Mouse (Mus musculus): ENCODE data around the gene Neu2.

The Neu2 gene

DNA sequence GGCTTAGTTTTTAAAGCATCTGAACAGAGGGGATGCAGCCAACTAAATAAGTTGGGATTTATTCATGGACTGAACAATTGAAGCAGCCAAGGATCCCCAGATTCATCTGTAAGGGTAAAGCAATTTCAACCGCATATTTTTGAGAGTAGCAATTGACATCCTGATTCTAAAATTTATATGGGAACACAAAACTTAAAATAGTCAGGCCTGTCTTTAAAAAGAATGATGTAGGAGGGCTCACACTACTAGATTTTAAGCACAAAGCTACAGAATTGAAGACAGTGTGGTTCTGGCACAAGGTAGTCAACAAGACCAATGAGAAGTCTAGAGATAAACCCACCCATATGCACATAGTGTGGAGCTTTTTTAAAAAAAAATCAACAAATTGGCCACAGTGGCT is 27.3 kb downstream of the Neu2 start:
- no peak for DNase-seq (ENCODE audit: low read depth, low spot score)

DNA sequence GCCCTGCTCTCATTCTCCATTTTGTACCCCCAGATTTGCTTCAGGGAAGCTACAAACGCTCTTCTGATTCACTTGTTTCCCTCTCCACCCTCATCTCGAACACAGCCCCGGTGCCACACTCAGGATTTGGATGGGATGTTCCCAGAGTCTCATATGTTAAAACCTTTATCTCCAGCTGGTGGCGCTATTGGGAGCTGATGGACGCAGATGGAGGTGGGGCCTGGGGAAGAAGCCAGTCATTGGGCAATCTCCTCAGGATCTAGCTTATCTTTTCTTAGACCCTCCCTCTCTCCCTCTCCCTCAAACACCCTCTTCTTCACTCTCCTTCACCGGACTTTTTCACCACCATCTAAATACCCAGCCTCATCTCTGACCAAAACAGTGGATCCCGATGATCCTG is 31.9 kb downstream of the Neu2 start:
- peak; percentile 44 for DNase-seq (ENCODE audit: low read depth, low spot score)

DNA sequence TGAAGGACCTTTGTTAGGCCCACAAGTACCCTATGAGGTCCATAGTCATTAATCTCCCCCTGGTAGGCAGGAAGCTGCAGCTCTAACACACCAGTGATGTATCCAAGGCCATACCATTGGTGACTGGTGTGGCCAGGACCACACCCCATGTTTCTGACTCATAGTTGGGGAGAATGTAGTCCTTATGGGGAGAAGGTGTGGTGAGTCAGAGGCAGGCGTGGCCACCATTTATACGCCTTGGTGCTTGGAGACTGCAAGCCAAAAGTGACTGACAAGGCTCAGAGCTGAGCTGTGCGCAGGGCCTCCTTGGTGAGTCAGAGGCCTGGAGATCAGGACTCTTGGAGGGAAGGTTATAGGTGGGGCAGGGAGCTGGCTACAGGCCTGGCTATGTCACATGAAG is 41.3 kb downstream of the Neu2 start:
- DNase-seq (ENCODE audit: low read depth, low spot score) = no peak

DNA sequence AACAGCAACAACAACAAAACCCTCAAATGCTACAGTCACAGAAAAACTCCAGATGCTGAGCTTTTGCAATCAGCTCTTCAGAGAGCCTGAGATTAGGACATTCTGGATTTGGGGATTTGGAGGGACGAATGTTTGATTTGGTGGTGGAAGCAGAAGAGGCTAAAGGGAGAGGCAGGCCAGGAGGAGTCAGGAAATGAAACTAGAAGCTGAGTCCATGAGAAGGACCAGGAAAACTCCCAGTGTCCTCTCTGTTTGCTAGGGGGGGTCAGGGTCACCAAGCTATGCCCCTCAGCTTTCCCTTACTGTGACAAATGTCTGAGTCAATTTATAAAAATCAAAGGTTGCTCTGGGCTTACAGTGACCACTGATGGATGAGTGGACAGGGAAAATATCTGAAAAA is 43.9 kb downstream of the Neu2 start:
- DNase-seq (ENCODE audit: low read depth, low spot score) = no peak

DNA sequence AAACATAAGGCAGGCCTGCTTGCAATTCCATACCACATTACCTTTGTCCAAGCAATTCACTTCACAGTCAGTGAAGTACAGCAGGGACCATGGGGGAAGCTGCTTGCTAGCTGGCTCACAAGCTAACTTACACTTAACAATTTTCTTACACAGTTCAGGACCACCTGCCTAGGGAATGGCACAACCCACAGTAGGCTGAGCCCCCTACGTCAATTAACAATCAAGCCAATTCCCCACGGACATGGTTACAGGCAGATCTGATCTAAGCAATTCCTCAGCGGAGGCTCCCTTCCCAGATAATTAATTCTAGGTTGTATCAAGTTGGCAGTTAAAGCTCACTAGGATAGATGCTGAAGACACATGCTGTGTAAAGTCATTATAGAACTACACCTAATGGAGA is 53.3 kb downstream of the Neu2 start:
- DNase-seq (ENCODE audit: low read depth, low spot score) = no peak

DNA sequence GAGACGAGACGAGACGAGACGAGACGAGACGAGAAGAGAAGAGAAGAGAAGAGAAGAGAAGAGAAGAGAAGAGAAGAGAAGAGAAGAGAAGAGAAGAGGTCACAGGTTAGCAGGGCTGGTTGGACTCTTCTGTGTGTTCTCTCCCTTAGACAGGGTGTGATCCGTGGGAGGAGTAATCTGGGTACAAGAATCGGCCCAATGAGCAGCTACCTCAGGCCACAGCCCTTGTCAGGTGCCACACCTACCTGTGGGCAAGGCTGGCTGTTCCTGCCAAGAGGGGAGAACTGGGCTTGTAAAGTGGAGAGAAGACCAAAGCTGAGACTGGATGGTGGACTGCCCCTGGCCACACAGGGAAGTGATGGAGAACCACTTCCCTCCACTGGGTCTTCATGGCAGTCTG is 56.1 kb downstream of the Neu2 start:
- no peak for DNase-seq (ENCODE audit: low read depth, low spot score)

DNA sequence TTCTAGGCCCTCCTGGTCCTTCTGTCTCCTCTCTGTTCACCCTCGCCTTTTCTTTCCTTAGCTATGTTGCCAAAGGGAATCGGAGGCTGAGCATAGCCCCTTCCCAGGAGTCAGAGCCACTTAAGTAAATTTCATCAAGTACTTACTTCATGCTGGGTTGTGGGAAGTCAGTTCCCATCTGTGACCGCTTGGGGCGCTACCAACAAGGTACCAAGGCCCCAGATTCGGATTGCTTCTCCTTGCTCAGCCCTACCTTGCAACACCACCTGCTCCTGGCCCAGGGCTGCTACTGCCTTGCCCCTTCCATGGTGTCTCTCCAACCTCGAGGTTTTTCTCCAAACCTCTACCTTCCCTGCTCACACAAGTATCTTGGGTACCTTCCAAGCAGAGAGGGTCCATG is 58.7 kb downstream of the Neu2 start:
- peak; percentile 34 for DNase-seq (ENCODE audit: low read depth, low spot score)

DNA sequence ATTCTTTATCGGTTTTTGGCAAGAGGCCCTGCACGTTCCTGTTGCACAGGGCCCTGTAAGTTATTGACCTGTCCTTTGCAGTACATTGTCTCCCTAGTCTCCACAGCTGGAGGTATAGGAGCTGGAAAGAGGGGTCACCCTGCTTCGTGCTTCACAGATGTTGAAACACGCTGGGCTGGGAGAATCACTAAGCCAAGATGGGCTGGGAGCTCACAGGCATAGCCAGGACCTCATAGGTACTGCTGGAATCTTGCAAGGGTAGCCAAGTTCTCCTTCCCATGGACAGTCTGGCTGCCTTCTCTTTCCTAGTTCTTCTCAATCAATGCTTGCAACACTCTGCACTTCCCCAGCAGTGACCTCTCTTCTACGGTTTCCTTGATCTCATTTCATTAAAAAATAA is 63.6 kb downstream of the Neu2 start:
- no peak for DNase-seq (ENCODE audit: low read depth, low spot score)

DNA sequence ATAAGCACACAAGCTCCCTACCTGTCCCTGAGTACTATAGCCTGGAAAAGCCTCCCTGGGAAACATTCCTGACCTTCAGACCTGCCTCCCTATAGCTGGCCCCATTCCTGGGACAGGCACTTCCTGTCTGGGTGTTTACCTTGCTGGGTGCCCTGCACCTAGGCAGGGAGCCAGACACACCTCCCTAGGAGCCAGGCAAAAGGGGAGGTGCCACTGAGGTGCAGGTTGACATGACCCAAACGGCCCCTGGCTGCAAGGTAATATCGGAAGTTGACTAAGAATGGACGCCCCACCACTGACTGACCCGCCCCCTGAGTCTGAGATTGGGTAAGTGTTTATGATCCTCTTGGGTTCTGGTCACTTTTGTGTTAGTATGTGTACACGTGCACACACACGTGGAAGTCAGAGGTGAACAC is 64.1 kb downstream of the Neu2 start, which contains the start of gene Ngef:
Gene Ngef (minus strand): TSS at position 71 of the 416 bp plus-strand sequence.
- no peak for DNase-seq (ENCODE audit: low read depth, low spot score)

DNA sequence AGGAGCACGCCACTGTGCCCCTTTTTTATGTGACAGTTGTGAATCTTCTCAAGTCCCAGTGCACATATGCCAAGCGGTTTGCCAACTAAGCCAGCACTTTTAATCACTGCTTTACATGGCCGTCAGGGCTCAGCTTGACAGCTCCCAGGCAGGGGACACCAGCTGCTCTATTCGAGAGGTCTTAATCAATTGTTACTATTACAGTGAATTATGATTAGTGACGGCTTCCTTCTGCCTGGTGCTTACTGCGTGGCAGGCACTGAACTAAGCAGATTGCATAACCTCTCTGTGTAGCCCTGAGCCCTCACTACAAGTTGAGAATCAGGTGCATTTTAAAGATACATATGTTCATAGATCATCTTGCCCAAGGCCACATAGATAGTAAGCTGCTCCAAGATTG is 64.7 kb downstream of the Neu2 start:
- DNase-seq (ENCODE audit: low read depth, low spot score) = no peak

DNA sequence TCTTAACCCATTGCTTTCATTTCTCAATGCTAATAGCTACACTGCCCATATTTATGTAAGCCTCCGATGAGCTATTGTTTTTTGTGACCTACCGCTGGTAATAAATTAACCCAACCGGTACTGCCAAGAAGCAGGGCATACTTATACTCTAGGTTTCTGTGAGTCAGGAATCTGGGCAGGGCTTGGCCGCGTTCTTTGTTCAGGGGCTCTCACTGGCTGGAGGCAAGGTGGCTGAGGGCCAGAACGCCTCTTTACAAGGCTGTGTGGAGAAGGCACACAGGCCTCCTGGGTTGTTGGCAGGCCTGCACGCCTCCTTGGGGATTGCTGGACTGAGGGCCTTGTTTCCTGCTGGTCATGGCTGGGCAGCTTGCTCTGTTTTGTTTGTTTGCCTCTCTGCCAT is 65.1 kb downstream of the Neu2 start:
- no peak for DNase-seq (ENCODE audit: low read depth, low spot score)

DNA sequence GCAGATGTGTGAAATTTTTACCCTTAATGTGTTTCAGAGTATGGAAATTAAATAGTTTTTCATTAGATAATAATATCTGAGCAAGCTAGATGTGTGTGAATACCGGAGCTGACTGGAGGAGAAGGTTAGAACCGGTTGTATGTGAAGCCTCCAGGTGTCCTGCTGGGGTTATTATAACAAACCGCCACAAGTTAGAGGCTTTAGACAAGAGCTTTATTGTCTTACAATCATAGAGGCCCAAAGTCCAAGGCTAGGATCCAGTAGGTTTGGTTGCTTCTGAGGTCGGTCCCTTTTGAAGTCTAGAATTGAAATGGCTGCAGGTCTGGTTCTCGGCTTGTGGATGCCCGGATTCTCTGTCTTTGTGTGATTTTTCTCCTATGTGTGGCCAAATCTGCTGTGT is 69.3 kb downstream of the Neu2 start:
- DNase-seq (ENCODE audit: low read depth, low spot score) = no peak

DNA sequence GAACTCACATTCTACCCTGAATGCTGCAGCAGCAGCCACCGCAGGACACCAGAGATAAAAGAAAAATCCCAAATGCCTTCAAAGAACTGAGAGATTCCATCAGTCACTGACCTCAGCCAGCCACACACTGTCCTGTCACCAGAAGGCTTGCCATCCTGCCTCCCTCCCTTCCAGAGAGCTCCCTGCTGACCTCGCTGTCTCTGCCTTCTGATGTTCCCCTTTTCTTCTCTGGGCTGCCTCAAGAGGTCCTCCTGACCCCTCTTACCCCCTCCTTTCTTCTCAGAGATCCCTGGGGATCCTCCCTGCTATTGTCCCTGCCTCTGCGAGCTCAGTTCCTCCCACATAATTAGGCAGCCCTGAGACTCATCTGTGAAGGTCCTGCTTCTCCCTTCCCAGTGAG is 71.1 kb downstream of the Neu2 start:
- peak; percentile 13 for DNase-seq (ENCODE audit: low read depth, low spot score)

DNA sequence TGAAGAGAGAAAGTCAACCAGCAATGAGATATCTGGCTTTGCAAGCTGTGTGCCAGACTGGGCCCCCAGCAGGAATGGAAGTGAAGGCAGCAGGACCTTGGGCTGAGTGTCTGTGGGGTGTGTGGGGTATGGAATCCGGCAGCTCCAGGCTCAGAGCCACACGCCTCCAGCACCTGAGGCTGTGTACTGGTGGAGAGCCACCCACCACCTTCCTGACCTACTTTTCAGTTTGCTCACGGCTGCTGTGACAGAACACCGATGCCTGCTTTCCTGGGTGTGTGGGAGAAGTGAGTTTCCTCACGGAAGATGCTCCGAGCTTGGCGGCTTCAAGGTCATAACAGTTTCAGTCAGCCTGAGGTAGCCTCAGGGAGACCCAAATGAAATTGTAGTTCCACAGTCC is 79.5 kb downstream of the Neu2 start:
- no peak for DNase-seq (ENCODE audit: low read depth, low spot score)

DNA sequence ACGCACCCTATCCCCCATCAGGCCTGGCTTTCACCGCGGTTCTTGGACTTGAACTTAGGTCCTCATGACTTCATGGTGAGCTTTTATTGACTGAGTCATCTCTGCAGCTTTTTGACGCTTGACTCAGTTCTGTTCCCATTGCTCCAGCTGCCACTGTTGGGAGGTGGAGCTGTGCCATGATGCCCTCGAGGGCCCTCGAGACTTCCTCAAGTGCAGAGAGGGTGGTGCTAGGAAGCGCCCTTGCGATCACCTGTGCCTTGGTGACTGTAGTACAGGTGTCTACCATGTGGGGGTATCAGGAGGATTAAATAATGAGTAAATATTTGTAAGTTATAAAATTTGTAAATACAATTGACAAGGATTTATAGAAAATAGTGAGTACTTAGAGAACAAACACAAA is 80.3 kb downstream of the Neu2 start:
- no peak for DNase-seq (ENCODE audit: low read depth, low spot score)

DNA sequence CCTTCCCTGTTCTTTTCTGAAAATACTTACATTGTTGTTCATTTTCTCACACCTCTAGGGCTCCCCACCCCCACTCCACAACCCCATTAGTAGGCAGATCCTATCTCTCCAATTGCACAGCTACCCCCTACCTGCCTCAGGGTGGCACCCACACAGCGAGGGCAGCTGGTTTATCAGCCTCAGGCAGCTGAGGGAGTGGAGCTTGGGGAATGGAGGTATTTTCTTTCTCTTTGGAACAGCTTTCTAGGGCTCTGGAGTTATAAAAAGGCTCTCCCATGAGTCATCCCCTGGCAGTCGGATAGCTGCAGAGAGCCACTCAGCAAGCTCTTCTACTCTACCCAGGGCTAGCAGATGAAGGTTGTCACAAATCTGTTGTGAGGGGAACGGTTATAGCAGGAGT is 84.6 kb downstream of the Neu2 start:
- no peak for DNase-seq (ENCODE audit: low read depth, low spot score)

DNA sequence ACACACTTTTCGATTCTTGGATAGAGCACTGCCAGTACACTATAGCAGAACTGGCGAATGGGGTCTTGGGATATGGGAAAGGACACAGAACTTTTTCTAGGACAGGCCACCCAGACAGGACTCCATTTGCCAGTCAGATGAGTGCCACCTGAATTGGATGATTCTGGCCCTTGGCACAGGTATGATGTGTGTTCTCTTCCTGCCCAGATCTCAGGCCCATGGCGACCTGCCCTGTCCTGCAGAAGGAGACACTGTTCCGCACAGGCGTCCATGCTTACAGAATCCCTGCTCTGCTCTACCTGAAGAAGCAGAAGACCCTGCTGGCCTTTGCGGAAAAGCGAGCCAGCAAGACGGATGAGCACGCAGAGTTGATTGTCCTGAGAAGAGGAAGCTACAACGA is 85.0 kb downstream of the Neu2 start:
- DNase-seq (ENCODE audit: low read depth, low spot score) = no peak

DNA sequence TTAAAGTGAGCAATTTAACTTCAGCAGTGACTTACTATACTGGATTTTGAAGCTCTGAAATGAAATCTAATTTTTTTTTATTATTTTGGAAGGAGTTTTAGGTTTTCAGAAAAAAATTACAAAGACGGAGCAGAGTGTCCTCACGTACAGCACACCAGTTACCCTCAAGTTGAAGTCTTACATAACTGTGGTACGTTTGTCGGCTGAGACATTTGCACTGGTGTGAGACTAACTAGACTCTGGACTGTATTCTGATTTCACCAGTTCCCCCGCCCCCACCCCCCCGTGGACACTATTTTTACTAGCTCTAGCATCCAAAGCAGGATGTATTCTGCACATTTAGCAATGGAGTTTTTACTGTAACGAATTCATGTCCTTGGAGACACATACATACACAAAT is 90.8 kb downstream of the Neu2 start:
- no peak for DNase-seq (ENCODE audit: low read depth, low spot score)

DNA sequence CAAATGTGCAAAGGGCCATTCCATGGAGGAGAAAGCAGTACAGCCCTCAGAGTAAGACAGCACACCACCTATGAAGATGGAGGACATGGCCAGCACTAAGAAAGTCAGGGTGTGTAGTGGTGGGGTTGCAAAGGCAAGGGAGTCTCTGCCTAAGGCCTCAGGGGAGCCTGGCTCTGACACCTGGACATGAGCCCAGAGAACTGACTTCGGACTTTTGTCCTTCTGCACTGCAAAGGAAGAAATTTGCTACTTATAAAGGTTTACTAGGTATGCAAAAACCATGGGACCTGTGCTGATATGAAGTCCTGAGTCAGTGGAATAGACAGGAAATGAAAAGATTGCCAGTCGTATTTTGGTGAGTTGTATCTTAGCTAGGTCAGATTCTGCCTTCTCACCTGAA is 92.1 kb downstream of the Neu2 start:
- no peak for DNase-seq (ENCODE audit: low read depth, low spot score)

DNA sequence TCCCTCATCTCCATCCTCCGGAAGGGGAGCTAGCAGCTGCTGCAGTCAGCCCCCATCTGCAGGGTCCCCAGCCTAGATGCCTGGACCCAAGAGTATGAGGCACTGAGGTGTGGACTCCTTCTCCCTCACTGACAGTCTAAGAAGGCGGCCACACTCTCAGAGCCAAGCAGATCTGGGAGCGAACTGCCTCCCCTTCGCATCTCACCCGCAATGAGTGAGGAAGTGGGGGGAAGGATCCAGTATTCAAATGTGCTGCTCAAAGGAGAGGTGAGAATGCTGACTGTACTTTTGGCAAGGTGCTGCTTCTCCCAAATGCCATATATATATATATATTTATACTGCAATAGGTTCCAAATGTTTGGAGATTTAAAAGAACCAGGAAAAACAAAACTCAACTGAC is 93.7 kb downstream of the Neu2 start:
- DNase-seq (ENCODE audit: low read depth, low spot score) = no peak

DNA sequence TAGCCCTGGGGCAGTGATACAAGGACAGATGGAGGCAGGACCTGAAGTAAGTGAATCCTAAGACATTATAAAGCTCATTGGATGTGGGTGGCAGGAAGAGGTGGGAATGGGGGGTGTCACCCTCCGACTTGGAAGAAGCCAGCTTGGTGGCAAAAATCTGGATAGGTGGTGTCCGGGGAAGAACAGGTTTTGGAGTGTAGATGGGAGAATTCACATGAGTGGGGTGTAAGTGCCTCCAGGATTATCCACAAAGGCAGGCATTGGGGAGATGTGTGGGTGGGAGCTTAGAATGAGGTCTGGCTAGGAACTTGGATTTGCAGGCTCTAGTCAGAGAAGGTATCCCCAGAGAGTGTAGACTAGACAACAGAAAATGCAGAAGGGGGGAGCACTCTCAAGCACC is 95.6 kb downstream of the Neu2 start:
- DNase-seq (ENCODE audit: low read depth, low spot score) = no peak

DNA sequence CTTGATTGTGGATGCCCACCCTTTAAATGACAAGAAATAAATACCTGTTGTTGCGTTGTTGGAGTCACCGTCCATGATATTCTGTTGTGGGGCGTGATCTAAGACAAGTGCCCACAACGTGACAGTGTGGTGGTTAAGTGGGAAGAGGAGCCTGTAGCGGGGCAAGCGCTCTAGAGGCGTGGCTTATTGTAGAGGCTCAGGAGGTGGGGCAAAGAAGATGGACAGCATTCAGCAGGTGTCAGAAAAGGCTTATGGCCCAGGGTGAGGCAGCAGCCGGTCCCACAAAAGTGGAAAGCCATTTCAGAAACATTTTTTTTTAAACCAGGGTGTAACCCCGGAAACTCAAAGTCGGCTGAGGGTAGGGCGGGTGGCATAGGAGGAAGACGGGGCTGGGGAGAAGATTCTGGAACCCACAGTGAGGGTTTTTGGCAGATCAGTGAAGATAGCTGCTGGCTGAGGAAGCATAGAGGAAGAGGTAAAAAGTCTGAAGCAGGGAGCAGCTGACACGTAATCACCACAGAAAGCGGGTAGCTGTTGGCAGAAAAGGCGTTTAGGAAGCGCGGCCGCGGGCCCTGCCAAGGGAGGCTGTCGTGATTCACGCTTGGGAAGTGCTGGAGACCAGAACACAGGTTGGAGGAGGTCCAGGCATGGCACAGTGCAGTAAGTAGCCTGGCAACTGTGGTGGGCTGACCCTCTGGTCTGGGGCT is 97.8 kb downstream of the Neu2 start:
- DNase-seq (ENCODE audit: low read depth, low spot score) = no peak

DNA sequence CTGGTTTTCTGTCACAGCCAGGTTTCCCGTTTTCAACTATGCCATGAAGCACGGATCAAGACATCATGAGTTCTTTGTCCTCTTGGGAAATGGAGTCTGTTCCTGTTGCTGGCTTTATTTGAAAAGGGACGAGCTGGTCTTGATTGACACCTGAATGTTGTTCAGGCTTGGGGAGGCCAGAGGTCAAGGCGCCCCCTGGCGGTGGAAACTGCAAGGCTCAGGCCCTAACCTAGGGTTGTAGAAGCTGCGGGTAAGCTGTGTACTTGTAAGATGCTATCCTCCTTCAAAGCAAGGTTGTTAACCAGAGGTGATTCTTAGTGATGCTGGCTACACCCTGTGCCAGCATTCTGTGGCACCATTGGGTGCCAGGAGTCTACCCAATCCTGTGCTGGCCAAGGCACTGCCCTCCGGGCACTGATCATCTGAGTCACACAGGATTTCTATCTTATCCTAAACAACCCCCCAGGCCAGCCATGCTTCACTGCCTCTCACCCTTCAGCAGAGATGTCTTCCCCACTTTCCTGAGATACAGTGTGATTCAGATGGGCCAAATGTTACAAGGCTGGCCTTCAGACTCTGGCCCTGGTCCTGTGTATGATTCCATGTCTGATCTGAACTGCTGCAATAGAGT is 98.8 kb downstream of the Neu2 start:
- peak; percentile 53 for DNase-seq (ENCODE audit: low read depth, low spot score)
